Mouse (Mus musculus) layer of hippocampus, postnatal 36 days (tissue): ENCODE measurements around the gene Chuk. TPM values are rescaled to one million over a fixed set of nuclear protein-coding genes. Genes with fewer than 3 reads are reported as not detected.
A peak's percentile ranks its signal among the peaks of the same experiment; 100 is the strongest.
"Not testable (repeated sequence)": the region's sequence is repeated elsewhere in the genome, so short reads cannot be mapped to it uniquely, and the experiment has no call there.

Experiments
- DNase-seq, 2 experiments: peaks; one replicate each; pipeline ENCODE4 v3.0.0; 2022
- total RNA-seq, 2 experiments: library from RNA; stranded (reverse); gene quantifications; 2 replicates each; pipeline ENCODE4 v1.2.3; 2021

Chuk gene
- 10 to 100 TPM; 51.1 to 53.6 TPM for total RNA-seq

- peak; percentile 91 to 94 for DNase-seq
These were observed at the start of gene Chuk for GRCm38 (mm10) chr19:44106831-44107660. Chuk (minus strand) TSS chr19:44107480.

GRCm38 (mm10) chr19:44157005-44157404 lies 49.7 kb upstream of the Chuk start:
- no peak for DNase-seq

- DNase-seq, result no peak
These were observed 46.5 kb upstream of the Chuk start for GRCm38 (mm10) chr19:44153781-44154180.

GRCm38 (mm10) chr19:44148991-44149390 lies 41.7 kb upstream of the Chuk start:
- no peak for DNase-seq

- no peak for DNase-seq
These were observed 41.1 kb upstream of the Chuk start for GRCm38 (mm10) chr19:44148345-44148744.

GRCm38 (mm10) chr19:44146951-44147350 lies 39.7 kb upstream of the Chuk start:
- DNase-seq, result no peak

GRCm38 (mm10) chr19:44146568-44146879 lies 39.2 kb upstream of the Chuk start:
- no peak for DNase-seq

GRCm38 (mm10) chr19:44145702-44146567 lies 38.7 kb upstream of the Chuk start, which contains the start of gene Bloc1s2:
Bloc1s2 (minus strand) TSS chr19:44146446.
- DNase-seq, result peak; percentile 86 to 88

GRCm38 (mm10) chr19:44144366-44144765 lies 37.1 kb upstream of the Chuk start:
- no peak for DNase-seq

- no peak for DNase-seq
These were observed 28.7 kb upstream of the Chuk start for GRCm38 (mm10) chr19:44135960-44136485.

GRCm38 (mm10) chr19:44135072-44135959 lies 28.0 kb upstream of the Chuk start, which contains the start of gene Cwf19l1:
Cwf19l1 (minus strand) TSS chr19:44135876.
- peak; percentile 82 to 85 for DNase-seq

- no peak for DNase-seq
These were observed 25.6 kb upstream of the Chuk start for GRCm38 (mm10) chr19:44132917-44133316.

GRCm38 (mm10) chr19:44128560-44128959 lies 21.3 kb upstream of the Chuk start:
- DNase-seq, result no peak

- DNase-seq, result no peak
These were observed 20.6 kb upstream of the Chuk start for GRCm38 (mm10) chr19:44127729-44128497.

- no peak for DNase-seq
These were observed 13.9 kb upstream of the Chuk start for GRCm38 (mm10) chr19:44121137-44121536.

GRCm38 (mm10) chr19:44120686-44121085 lies 13.4 kb upstream of the Chuk start:
- not testable (repeated sequence) for DNase-seq

- no peak for DNase-seq
These were observed 10.5 kb upstream of the Chuk start for GRCm38 (mm10) chr19:44117793-44118192.

GRCm38 (mm10) chr19:44111706-44112105 lies 4.4 kb upstream of the Chuk start:
- DNase-seq, result no peak

- DNase-seq, result no peak
These were observed 3.1 kb upstream of the Chuk start for GRCm38 (mm10) chr19:44110356-44110755.

- DNase-seq, result no peak
These were observed 1.7 kb upstream of the Chuk start for GRCm38 (mm10) chr19:44108996-44109395.
